Mouse (Mus musculus): ENCODE measurements around the gene 1700015G11Rik. TPM values are rescaled to one million over a fixed set of nuclear protein-coding genes. Genes with fewer than 3 reads are reported as not detected.

1700015G11Rik gene
- total RNA-seq, 2 experiments from 2014 or later = not detected

DNA sequence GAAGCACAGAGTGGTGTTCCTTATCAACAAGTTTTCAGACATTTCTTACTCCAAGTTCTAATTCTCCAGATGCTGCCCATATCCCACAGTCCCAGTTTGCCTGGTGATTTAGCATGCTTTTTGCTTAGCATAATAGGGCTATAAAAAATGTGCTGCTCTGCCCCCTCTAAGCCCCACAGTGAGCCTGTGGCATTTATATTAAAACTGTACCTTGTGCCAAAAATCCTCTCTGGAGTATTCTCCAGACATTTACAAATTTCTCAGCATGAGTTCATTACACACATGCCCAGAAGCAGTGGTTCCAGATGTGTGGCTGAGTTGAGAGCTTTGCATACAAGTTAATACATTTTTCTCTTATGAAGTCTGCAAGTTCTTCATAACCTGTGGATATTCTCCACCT, 46.1 kb downstream of the 1700015G11Rik start:
- no peak for ATAC-seq (ENCODE audit: poor library complexity, severe bottlenecking)

DNA sequence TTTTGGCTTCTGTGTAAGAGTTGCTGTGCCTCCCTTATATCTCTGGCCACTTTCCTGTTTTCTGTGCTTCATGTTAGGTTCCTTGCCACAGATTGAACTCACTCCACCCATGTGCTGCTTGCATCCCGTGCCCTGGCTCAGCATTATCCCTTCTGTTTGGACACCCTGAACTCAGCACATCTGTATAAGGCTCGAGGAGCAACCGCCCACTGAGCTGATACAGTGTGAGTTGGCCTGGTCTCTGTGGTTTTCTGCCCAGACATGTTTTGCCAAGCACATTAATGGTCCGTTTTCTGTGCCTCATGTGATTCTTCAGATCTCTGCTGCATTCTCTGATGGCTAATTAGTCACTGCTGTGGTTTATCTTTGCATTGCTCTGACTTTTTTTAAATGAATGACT, 47.9 kb downstream of the 1700015G11Rik start:
- ATAC-seq (ENCODE audit: poor library complexity, severe bottlenecking) = no peak

DNA sequence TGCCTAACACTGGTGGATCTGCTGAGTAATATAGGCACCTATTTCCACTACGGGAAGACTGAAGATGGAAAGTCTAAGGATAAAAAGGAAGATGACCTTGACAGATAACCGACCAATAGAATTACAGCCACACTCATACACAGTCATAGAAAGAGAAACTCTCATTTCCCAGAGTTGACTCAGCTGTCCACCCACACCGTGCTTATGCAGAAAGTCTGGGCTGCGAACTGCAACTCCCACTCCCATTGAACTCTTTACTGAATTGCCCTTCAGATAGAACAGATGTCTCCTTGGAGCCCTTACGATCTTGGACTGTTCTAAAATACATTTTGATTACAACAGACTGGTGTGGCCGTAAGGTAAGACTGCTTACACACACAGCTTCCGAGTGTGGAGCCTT, 50.8 kb downstream of the 1700015G11Rik start:
- no peak for ATAC-seq (ENCODE audit: poor library complexity, severe bottlenecking)

GRCm38 (mm10) chr7:51962219-51962952, 53.1 kb downstream of the 1700015G11Rik start:
- no peak for ATAC-seq (ENCODE audit: poor library complexity, severe bottlenecking)

Other genes starting within 250 kb of the 1700015G11Rik start
- gene Gas2, start 153.7 kb downstream of the 1700015G11Rik start, total RNA-seq (2015) = 2.9 and 3.9 TPM in 2 replicates
- gene Gas2, start 153.7 kb downstream of the 1700015G11Rik start, total RNA-seq (2017) = 4.3 and 4.9 TPM in 2 replicates
- 7.5 and 8.9 TPM in 2 replicates for gene Fancf, start 153.5 kb downstream of the 1700015G11Rik start, total RNA-seq (2015)
- gene Fancf, start 153.5 kb downstream of the 1700015G11Rik start, total RNA-seq (2017) = 4.1 and 6.3 TPM in 2 replicates
- gene Svip, start 9.7 kb downstream of the 1700015G11Rik start, total RNA-seq (2015) = 27.6 and 27.9 TPM in 2 replicates
- gene Svip, start 9.7 kb downstream of the 1700015G11Rik start, total RNA-seq (2017) = 20.8 and 21.8 TPM in 2 replicates

All from megakaryocyte, adult 5-6 weeks (primary cell).